Mouse (Mus musculus): ENCODE measurements around the gene Ccdc175. TPM values are rescaled to one million over a fixed set of nuclear protein-coding genes. Genes with fewer than 3 reads are reported as not detected.

Ccdc175 gene
- total RNA-seq, 2 experiments from 2014 or later, result not detected

DNA sequence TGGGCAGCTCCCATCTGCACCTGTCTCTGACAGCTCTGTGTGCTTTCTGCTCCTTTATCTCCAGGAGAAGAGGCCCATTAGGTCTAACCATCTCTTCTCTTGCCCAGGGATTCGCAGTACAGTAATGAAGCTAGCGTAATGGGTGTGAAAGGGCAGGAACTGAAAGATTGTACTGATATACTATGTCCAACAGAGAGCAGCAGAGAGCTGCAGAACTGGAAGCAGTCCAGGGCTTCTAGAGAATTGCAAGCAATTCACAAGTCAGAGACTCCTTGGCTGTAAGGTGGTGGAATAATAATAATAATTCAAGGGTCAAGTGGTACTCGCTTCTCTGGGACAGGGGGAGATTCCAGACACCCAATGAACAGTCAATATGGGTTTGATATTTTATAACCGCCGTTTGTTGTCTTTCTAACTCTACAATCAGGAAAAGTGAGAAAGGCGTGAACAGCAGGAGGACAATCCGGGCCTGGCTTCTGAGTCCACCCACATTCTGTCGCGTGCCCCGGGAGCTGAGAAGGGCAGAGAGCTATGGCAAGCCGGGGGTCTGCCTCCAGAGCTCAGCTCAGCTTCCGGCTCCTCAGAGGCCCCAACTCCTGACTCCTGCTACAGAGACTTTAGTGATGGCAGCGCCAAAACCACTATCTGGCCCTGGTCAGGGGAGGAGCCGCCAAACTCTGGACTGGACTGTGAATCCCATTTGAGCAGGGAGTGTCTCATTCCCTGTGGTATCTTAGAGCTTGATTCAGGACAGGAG lies 80.1 kb downstream of the Ccdc175 start:
- DNase-seq (ENCODE audit: low spot score in 2 of 2), result peak; percentile 60 to 86
- intact Hi-C loops (cut with DNase I), result loop anchor here (2.0 to 5.0 kb wide), 5 partner anchors 108 to 322 kb away; no protein-coding TSS in a partner anchor

DNA sequence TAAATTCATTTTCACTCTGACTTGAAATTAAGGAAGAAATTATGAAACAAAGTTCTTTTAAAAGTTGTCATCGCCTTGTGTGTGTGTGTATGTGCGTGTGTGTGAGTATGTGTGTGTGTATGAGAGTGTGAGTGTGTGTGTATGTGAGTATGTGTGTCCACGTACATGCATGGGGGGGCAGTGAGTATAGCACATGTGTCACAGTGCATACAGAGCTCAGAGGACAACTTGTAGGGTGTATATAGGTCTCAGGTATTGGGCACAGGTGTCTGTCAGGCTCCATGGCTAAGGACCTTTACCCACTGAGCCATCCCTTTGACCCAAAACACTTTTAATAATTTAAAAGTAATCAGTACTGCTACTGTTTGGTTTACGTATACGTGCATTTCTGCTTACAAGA lies 80.8 kb downstream of the Ccdc175 start:
- no peak for DNase-seq (ENCODE audit: low spot score in 2 of 2)
- intact Hi-C loops (cut with DNase I), result loop anchor here (2.0 to 5.0 kb wide), 4 partner anchors 108 to 323 kb away; no protein-coding TSS in a partner anchor

DNA sequence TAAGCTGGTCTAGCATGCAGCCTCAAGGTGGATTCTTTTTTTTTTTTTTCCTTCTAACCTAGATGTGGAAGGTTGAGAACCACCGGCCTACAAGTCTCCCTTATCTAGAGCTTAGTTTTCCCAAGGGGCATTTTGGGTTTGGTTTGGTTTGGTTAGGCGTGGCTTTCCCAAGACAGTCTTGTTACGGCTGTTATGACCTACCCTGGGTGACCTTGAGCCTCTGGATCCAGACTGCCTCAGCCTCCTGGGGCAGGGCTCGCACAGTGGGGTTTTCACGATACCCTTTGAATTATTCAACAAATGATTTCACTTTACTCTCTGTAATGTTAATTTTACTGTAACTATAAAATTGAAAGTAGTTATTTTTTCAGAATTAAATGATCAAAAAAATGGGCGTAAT lies 82.1 kb downstream of the Ccdc175 start:
- no peak for DNase-seq (ENCODE audit: low spot score in 2 of 2)
- intact Hi-C loops (cut with DNase I), result loop anchor here (5.0 kb wide), 3 partner anchors 110 to 185 kb away; no protein-coding TSS in a partner anchor

DNA sequence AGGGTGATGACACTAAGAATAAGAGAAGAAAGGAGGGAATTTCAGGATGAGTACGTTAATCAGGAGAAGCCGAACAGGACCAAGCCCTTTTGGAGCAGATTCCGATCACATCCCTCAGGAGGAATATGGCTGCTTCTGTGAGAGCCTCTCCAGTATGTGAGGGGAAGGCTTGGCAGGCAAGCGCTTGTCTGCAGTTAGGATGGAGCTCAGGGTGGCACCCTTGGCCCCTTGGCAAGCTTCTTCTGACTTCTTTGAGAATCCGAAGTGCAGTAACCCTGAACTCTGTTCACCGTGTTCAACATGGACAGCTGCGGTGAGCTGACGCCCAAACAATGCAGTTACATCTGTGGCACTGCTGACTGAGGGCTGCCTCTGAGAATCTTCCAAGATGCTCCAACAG lies 87.9 kb downstream of the Ccdc175 start:
- DNase-seq (ENCODE audit: low spot score in 2 of 2), result no peak
- intact Hi-C loops (cut with DNase I), result no loop called here

DNA sequence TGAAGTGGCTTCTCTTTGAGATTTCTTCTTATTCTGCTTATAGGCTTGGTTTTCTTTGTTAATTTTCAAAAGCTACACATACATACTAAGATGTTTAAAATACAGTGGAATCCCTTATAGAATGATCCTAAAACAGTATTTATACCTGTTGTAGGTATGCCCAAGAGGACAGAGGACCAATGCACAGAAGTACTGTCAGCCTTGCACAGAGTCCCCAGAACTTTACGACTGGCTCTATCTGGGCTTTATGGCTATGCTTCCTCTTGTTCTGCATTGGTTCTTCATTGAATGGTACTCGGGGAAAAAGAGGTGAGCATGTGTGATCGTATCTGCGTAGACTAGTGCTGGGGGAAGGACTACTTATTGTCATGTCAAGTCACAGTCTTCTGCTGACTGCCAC lies 95.0 kb downstream of the Ccdc175 start:
- DNase-seq (ENCODE audit: low spot score in 2 of 2), result no peak
- intact Hi-C loops (cut with DNase I), result loop anchor here (5.0 to 10.0 kb wide), 2 partner anchors 317 to 575 kb away; partner anchors contain the start of genes Dhrs7 and Rtn1

DNA sequence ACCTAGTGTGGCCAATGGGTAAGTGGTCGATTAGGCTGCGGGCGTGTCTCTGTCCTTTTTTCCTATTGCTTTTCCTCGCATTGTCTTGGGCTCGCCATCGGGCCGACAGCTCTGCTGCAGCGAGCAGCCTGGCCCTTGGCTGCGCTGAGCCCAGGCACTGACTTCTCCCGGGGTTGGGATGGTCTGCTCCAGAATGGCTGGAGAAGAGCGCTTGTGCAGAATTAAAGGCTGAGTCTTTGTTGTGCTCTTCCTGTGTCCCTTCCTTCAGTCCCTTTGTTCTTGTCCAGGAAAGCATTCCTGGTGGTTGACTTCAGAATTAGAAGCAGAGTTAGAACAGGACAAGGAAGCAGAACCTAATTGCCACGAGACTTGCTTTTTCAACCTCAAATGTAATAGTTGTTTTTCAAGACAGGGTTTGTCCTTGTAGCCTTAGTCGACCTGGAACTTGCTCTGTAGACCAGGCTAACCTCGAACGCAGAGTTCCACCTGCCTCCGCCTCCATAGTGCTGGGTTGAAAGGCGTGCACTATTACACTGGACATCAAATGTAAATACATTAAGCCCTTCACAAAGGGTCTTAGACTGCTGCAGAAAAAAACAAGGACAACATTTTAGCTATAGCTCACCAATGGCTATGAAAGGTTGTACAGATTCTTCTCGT lies 98.5 kb downstream of the Ccdc175 start:
- intact Hi-C loops (cut with DNase I), result loop anchor here (5.0 to 10.0 kb wide), 2 partner anchors 321 to 579 kb away; partner anchors contain the start of genes Dhrs7 and Rtn1
- no peak for DNase-seq (ENCODE audit: low spot score in 2 of 2)

DNA sequence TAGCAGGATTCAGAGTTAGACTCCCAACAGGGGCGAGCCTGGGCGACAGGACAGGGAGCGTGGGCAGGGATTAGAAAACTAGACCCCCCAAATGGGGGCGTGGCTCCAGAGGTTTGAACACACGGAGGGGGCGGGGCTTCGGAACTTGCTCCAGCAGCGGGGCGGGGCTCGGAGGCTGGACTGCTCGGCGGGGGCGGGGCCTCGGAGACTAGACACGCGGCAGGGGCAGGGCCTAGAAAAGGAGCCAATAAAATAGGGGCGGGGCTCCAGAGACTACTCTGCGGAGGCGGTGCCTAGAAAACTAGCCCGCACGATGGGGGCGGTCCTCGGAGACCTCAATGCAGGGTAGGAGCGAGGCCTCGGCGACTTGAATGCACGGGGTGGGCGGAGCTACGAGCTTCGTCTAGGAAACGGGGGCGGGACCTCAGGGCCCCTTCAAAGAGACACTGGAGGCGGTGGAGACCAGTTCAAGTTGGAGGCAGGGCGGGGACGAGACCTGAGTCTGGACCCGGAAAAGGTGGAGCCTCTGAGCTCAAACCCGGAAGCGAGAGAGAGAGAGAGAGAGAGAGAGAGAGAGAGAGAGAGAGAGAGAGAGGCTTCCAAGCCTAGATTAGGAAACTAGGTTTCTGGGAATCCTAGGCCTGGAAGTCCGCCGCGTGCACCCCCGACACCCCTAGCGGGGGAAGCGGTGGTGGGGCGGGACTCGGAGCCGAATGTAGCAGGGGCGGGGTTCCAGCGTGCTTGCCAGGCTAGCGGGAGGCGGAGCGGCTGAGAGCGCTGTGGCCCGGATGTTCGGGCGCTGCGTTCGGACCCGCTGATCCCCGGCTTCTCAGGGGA lies 99.3 kb downstream of the Ccdc175 start, which contains the start of the genes L3hypdh and Jkamp:
TSS of gene L3hypdh (minus strand) at position 111 of the 837 bp plus-strand sequence.
TSS of gene Jkamp (plus strand) at position 261 of the 837 bp plus-strand sequence.
- intact Hi-C loops (cut with DNase I), result loop anchor here (1.0 to 10.0 kb wide), 3 partner anchors 15 to 579 kb away; partner anchors contain the start of genes Dhrs7 and Rtn1
- DNase-seq (ENCODE audit: low spot score in 2 of 2), result peak; percentile 98 to 99

DNA sequence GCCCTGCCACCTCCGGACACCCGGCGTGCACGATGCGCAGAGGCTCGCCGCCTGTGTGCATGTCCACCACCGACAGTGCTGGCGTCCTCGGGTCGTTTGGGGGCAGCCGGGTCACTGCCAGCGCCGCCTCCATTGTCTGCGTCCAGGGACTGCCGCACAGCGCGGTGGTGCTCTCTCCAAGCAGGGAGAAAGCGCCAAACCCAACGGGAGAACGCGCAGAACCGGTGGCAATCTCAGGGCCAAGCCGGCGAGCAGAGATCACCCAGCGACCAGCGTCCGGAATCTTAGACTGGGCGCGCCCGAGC lies 99.9 kb downstream of the Ccdc175 start:
- intact Hi-C loops (cut with DNase I), result loop anchor here (1.0 to 10.0 kb wide), 3 partner anchors 15 to 580 kb away; partner anchors contain the start of genes Dhrs7 and Rtn1
- DNase-seq (ENCODE audit: low spot score in 2 of 2), result no peak

DNA sequence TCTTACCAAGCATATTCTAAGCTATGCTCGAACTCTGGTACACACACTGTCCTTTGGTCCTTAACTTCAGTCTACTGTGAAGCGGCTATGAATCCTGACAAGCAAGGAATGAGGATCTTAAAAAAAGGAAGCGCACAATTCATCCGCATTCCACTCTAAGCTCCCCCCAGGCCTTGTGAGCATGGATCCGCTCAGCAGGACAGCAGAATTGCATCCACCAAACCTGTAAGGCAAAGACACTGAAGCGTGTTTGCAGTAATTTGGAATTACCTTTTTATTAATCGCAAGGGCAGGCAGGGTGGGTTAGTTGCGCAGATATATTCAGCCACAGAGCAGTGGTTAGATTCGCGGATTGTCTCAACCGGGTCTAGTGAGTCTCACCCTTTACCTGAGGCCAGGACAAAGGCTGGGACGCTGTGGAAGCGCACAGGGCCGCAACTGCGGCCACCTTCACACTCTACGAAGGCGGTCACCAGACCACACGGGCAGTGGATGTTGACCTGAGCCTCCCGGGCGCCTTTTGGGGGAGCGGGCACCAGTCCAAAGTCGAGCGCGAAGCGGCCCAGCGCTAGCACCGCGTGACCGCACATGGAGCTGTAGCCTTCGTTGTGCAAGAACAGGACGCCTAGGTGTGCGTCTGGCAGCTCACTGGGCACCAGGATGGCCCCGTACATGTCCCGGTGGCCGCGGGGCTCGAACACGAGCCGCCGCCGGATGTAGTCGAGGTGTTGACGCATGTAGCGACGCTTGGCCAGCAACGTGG lies 100.4 kb downstream of the Ccdc175 start:
- peak in 1 of 2 experiments; percentile 19 for DNase-seq (ENCODE audit: low spot score in 2 of 2)
- intact Hi-C loops (cut with DNase I), result loop anchor here (1.0 to 10.0 kb wide), 3 partner anchors 14 to 580 kb away; partner anchors contain the start of genes Dhrs7 and Rtn1

DNA sequence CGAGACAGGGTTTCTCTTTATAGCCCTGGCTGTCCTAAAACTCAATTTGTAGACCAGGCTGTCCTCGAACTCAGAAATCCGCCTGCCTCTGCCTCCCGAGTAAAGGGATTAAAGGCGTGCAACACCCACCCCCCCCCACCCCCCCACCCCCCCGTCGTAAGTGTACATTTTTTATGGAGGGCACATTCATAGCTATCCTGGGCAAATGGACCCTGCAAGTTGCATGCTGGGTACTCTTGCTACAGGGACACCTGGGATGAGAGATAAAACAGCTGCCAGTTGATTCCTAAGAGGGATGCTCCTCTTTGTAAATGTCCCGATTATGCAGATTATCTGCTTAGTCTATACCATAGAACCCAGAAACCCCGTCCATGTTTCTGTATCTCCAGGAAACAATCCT lies 101.6 kb downstream of the Ccdc175 start:
- no peak for DNase-seq (ENCODE audit: low spot score in 2 of 2)
- intact Hi-C loops (cut with DNase I), result loop anchor here (10.0 kb wide), 1 partner anchor 582 kb away; the partner anchor contains the start of gene Dhrs7

DNA sequence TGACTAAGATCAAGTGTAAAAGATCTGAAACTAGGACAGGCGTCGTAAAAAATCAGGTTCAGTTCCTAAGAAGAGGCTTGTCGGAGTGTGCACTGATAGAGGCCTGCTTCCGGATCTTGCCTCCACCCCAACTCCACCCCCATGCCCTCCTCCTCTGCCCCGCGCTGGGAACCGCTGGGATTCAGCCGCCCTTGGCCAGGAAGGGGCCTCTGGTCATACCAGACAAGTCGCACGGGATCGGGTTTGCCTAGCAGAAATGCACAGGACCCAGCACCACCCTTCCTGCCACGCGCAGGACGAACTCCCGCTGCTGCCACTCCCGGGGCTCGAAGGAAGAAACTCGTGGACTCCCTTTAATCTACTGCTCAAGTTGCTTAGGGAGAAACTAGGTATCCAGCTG lies 102.5 kb downstream of the Ccdc175 start:
- intact Hi-C loops (cut with DNase I), result loop anchor here (10.0 kb wide), 1 partner anchor 582 kb away; the partner anchor contains the start of gene Dhrs7
- DNase-seq (ENCODE audit: low spot score in 2 of 2), result no peak

DNA sequence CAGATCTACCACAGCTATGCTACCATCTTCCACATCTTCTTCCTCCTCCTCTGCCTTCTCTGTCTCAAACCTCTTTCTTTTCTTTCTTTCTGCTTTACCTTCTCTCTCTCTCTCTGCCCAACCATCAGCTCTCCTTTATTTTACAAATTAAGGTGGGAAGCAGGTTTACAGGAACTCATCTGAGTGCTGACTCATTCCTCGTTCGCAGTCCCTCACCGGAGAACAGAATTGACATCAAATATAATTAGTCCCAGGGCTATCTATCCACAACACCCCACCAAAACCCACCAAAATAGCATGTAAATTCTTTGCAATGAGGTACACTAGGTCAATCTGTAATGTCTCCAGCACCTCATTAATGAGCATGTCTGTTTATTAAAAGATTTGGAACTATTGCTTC lies 102.9 kb downstream of the Ccdc175 start:
- intact Hi-C loops (cut with DNase I), result loop anchor here (10.0 kb wide), 1 partner anchor 583 kb away; the partner anchor contains the start of gene Dhrs7
- DNase-seq (ENCODE audit: low spot score in 2 of 2), result no peak

DNA sequence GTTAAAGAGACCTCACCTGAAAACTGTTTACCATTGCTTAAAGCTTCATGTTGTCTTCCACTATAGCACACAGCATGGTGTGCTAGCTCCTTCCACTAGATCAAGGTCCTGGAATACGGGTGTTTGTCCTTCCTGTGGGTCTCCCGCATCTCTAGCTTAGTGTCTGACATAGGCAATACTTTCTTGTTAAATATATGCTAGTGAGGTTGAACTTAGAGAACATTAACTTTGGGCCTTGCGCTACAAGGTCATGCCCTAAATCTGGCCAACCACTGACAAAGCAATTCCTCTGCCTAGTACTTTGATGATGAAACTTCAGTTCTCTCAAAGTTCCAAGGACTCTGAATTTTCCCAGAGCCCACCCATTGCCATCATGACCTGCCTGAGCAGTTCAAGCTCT lies 106.6 kb downstream of the Ccdc175 start:
- intact Hi-C loops (cut with DNase I), result no loop called here
- no peak for DNase-seq (ENCODE audit: low spot score in 2 of 2)

DNA sequence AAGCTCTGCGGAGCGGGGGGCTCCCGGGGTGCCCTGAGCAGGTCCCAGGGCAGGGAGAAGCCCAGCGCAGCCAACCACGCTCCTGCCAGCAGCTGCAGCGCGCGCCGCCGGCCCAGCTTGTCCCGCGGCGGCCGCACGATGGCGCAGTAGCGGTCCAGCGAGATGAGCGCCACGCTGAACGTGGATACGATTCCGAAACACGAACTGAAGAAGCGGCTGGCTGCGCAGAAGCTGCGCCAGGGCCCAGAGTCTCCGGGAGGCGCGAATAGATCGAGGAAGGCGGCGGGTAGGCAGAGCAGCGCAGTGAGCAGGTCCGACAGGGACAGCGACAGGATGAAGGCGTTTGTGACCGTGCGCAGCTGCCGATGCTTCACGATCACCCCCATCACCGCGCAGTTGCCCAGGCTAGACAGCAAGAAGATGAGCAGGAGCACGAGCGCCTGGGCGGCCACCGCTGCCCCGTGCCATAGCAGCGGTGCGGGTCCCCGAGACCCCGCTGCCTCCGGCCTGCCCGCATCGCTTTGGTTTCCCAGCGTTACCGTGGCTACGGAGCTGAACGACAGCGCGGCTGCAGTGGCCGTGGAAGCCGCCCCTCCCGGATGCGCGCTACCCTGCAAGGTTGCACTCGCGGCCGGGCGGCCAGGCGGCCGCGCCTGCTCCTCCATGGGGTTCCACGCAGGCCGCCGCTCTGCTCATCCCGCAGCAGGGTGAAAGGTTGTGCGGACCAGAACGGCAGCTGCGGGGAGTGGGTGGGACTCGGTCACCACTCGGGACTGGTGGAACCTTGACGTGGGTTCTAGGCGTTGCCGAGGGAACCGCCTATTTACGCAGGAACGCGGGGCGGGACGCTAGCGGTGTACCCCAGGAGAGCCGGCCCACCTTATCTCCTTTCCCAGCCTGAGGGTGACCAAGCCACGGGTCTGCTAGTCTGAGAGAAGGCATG lies 114.2 kb downstream of the Ccdc175 start, which contains the start of gene Gpr135:
TSS of gene Gpr135 (minus strand) at position 799 of the 943 bp plus-strand sequence.
- intact Hi-C loops (cut with DNase I), result loop anchor here (1.0 kb wide), 1 partner anchor 15 kb away; the partner anchor contains the start of genes Jkamp and L3hypdh
- DNase-seq (ENCODE audit: low spot score in 2 of 2), result peak; percentile 92

DNA sequence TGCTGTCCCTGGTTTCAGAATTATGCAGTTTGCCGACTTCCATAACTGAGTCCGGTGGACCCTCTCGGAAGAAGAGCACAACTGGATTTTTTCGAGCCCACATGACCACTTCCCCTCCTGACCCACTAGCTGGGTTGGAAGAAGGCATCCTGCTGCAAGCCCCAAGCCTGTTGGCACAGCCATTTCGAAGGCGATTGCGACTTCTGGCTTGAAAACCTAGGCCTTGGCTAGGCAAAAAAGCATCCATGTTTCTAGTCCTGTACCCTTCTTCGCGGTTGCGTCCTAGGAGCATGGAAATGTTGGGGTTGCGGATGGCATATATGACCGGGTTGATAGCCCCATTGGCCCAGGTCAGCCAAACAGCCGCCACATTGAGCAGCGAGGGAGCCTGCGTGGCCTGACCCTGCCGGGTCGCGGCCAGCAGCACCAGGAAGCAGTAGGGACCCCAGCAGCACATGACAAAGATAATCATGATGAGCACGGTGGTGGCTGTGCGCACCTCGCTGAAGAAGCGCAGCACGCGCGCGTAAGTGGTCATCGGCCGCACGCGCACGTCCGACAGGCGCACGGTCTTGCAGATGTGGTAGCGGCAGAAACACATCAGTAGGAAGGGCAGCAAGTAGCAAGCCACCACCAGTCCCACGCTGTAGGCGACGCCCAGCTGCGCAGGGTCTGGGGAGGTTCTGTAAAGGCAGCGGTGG lies 115.1 kb downstream of the Ccdc175 start:
- DNase-seq (ENCODE audit: low spot score in 2 of 2), result no peak
- intact Hi-C loops (cut with DNase I), result loop anchor here (1.0 kb wide), 1 partner anchor 16 kb away; the partner anchor contains the start of genes Jkamp and L3hypdh

DNA sequence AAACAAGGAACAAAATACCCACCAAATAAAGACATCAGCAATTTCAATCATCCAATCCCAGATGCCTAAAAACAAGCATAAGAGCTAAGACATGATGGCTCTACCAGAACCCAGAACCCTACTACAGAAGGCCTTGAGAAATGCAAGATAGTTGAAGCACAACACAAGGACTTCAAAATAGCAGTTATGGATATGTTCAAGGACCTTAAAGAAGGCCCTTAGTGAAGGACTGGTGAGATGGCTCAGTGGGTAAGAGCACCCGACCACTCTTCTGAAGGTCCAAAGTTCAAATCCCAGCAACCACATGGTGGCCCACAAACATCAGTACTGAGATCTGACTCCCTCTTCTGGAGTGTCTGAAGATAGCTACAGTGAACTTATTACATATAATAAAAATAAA lies 127.0 kb downstream of the Ccdc175 start:
- no peak for DNase-seq (ENCODE audit: low spot score in 2 of 2)
- intact Hi-C loops (cut with DNase I), result no loop called here

DNA sequence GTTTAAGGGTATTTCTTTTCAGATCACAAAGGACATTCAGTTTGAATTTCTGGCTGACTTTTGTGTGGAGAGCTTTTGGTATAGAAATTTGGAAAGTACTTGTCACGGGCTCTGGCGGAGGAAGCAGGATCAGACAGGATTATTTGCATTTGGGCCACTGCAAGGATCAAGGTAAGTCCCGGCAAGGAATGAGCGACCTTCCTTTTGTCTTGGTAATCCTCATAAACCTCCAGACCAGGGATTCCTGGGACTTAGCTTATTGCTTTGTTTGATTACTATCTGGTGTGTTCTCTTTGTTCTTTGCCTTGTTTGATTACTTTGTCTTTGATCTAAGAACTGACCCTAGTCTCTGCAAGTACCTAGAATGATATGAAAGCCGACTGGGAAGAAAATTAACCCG lies 131.0 kb downstream of the Ccdc175 start:
- intact Hi-C loops (cut with DNase I), result no loop called here
- no peak for DNase-seq (ENCODE audit: low spot score in 2 of 2)
